ENCODE assay signal across 16 mouse cellular contexts in the genomic region with DNA sequence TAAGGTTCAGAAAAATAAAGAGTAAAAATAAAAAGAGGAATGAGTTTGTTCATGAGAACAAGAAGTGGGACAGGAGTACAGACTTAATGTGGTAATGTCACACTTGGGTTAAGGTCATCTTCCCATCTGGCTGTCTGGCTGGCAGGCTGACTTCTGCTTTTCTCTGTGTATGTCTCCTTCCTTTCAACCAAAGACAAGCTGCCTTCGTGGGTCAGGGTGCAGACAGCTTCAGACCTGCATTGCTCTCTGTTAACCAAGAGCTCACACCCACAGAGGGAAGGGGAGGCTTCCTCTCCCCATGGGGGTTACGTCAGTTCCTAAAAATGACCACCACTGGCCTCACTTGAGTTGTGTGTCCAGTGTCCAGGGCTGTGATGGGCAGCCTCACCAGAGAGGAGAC. TPM values are rescaled to one million over a fixed set of nuclear protein-coding genes. Genes with fewer than 3 reads are reported as not detected.
A peak's percentile ranks its signal among the peaks of the same experiment; 100 is the strongest.
DNase-seq lines count a peak whose midpoint lies in the region.
"Had no signal": no experiment of that assay in that cellular context is flagged by ENCODE, and none has a peak within 500 bp of the region (broad histone marks: within the 10 kb centered on the region; RNA-seq: fewer than 3 reads in every experiment).

No protein-coding gene starts in this region.

- peak; percentile 97 for DNase-seq in heart, adult 11 months
- no peak for DNase-seq in heart, postnatal 14 days
- peak; percentile 32 to 62 for DNase-seq in right cerebral cortex, postnatal 10 days (ENCODE audit: low spot score in 2 of 2)
- DNase-seq in right cerebral cortex, postnatal 36 days (ENCODE audit: low spot score in 2 of 2) = no peak
- DNase-seq in lung, postnatal 10 days = peak; percentile 23
- DNase-seq in splenic B cell, adult 2 months (ENCODE audit: low read depth, low spot score) = peak; percentile 73
- no peak for DNase-seq in thymus, postnatal 36 days
- DNase-seq in testis, postnatal 14 days (ENCODE audit: low spot score) = no peak
- DNase-seq: adrenal gland, postnatal 14 days; cerebellum, adult 9-10 months; forebrain, postnatal 0 days; kidney, adult 11 months had no signal

- H3K27me3 ChIP-seq in splenic B cell, adult 2 months (ENCODE audit: control insufficient read depth, insufficient read depth, low read length, poor library complexity, severe bottlenecking) = no peaks in the 10 kb centered on the region
- H3K27me3 ChIP-seq: embryonic facial prominence, embryonic 13.5 days; limb, embryonic 15.5 days; Patski had no signal

- H3K36me3 ChIP-seq in splenic B cell, adult 2 months (ENCODE audit: control insufficient read depth, insufficient read depth, low read length, poor library complexity, severe bottlenecking) = no peaks in the 10 kb centered on the region
- H3K36me3 ChIP-seq: embryonic facial prominence, embryonic 13.5 days; hindbrain, embryonic 10.5 days; limb, embryonic 15.5 days had no signal

- intact Hi-C loops in heart, postnatal 14 days (cut with DNase I) = no loop called here

RNA-seq across cellular contexts. Expression of a gene that starts 37.6 kb away (rescaled TPM):
- total RNA-seq in heart, postnatal 14 days (2021) = 10 to 100 TPM; 18.2 to 19.5 TPM

Comparison
In these comparisons a context has a peak if more than half of its experiments do, and no peak if none do; other contexts are left out.
1. DNase-seq: peak in heart, adult 11 months (single experiment), right cerebral cortex, postnatal 10 days (2 of 2), lung, postnatal 10 days (single experiment) and splenic B cell, adult 2 months (single experiment); none in heart, postnatal 14 days (0 of 2), right cerebral cortex, postnatal 36 days (0 of 2), thymus, postnatal 36 days (0 of 2) and testis, postnatal 14 days (single experiment).